Mouse (Mus musculus) heart, postnatal 4 days (tissue): ENCODE data around the gene Uty. TPM values are rescaled to one million over a fixed set of nuclear protein-coding genes. Genes with fewer than 3 reads are reported as not detected.

Source experiments
- DNase-seq: peaks from one replicate; pipeline ENCODE4 v3.0.0; 2021
- total RNA-seq, 2 experiments: library from RNA; stranded (reverse); gene quantifications; 2 replicates each; pipeline ENCODE4 v1.2.3; 2021

The Uty gene
- total RNA-seq = 10 to 100 TPM in 1 of 2 experiments, not detected in 1; 21.4 TPM

- no peak for DNase-seq
These were observed at the start of gene Uty for GRCm38 (mm10) chrY:1245426-1245863. Gene Uty, minus strand, starts transcription at chrY:1245759.

GRCm38 (mm10) chrY:1293708-1294107, 48.1 kb upstream of the Uty start:
- no peak for DNase-seq

GRCm38 (mm10) chrY:1286171-1286795, 40.7 kb upstream of the Uty start, which contains the start of gene Ddx3y:
Gene Ddx3y, minus strand, starts transcription at chrY:1286629.
- DNase-seq = no peak

- no peak for DNase-seq
These were observed 40.2 kb upstream of the Uty start for GRCm38 (mm10) chrY:1285735-1286134.

GRCm38 (mm10) chrY:1246117-1246516, 558 bp upstream of the Uty start:
- DNase-seq = no peak

GRCm38 (mm10) chrY:1244940-1245339, 619 bp downstream of the Uty start:
- DNase-seq = no peak

GRCm38 (mm10) chrY:1244421-1244820, 1.1 kb downstream of the Uty start:
- DNase-seq = no peak

GRCm38 (mm10) chrY:1220001-1220400, 25.6 kb downstream of the Uty start:
- DNase-seq = no peak

- no peak for DNase-seq
These were observed 67.1 kb downstream of the Uty start for GRCm38 (mm10) chrY:1178476-1178875.

GRCm38 (mm10) chrY:1163054-1163453, 82.5 kb downstream of the Uty start:
- DNase-seq = no peak

GRCm38 (mm10) chrY:1116153-1116552, 129.4 kb downstream of the Uty start:
- no peak for DNase-seq

GRCm38 (mm10) chrY:1114016-1114415, 131.5 kb downstream of the Uty start:
- DNase-seq = no peak

Other genes starting within 250 kb of the Uty start
- gene Eif2s3y, start 235.2 kb downstream of the Uty start, total RNA-seq = 10 to 100 TPM in 1 of 2 experiments, not detected in 1; 85.5 TPM
- gene Ddx3y, start 40.9 kb upstream of the Uty start, total RNA-seq = 10 to 100 TPM in 1 of 2 experiments, not detected in 1; 54.3 TPM
- not detected for gene Usp9y, start 214.0 kb upstream of the Uty start, total RNA-seq